Mouse (Mus musculus) brain, embryonic 14.5 days (tissue): ENCODE measurements at regions not wholly inside any gene's neighbourhood (a gene's known extent, or its start where the extent isn't known, plus 50 kb on each side); places are given as distances from the start of the nearest gene placed in this dataset.

ENCODE experiments used
- CTCF ChIP-seq: fragments of 200-500 bp; IDR thresholded peaks from 2 replicates; pipeline ENCODE4 v1.5.1; 2012; ENCODE audit warnings: inconsistent platforms, mild to moderate bottlenecking, moderate library complexity, borderline replicate concordance; ENCODE audit not compliant: insufficient read depth, insufficient read length; ENCODE audit errors: extremely low read depth
- POLR2A ChIP-seq: fragments of 200-500 bp; IDR thresholded peaks from 2 replicates; pipeline ENCODE4 v1.6.1; 2012; ENCODE audit warnings: mild to moderate bottlenecking, inconsistent platforms, borderline replicate concordance; ENCODE audit not compliant: poor library complexity, insufficient read depth, insufficient read length, severe bottlenecking; ENCODE audit errors: extremely low read depth

DNA sequence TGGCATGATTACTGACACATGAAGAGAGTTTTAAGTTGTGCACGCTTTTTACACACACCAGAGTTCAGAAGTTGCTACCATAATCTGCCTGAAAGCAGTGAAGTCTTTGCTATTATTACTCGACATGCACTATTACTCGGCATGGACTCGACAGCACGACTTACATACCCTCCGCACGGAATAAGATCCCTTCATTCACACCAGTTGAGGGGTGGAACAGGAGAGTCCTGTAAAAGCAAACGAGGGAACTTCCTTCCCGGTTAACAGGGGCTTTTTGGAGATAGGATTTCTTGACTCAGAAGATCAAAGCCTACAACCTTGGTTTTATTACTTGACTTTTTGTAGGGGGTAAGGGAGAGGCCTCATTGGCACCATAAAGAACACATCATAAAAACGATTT lies 416.4 kb upstream of the Nr5a2 start:
- no peak for TF ChIP-seq CTCF
- TF ChIP-seq POLR2A, result no peak
